Mouse (Mus musculus) midbrain, embryonic 10.5 days (tissue): ENCODE data around the gene Fam189b. TPM values are rescaled to one million over a fixed set of nuclear protein-coding genes. Genes with fewer than 3 reads are reported as not detected.
"Not testable (repeated sequence)": the region's sequence is repeated elsewhere in the genome, so short reads cannot be mapped to it uniquely, and the experiment has no call there.

Experiments used
- DNase-seq: peaks from one replicate; pipeline ENCODE4 v3.0.0-alpha.2; 2017; ENCODE audit warnings: low spot score
- H3K27ac ChIP-seq: fragments of 300-500 bp; sonication (generic); replicated peaks from 2 replicates; pipeline ENCODE4 v1.5.1; 2016; ENCODE audit warnings: mild to moderate bottlenecking
- H3K27me3 ChIP-seq: fragments of 300-500 bp; sonication (generic); 2 replicates; pipeline ENCODE4 v1.6.1; 2016; ENCODE audit warnings: low read depth, mild to moderate bottlenecking; ENCODE audit not compliant: poor library complexity, severe bottlenecking
- H3K36me3 ChIP-seq: fragments of 300-500 bp; sonication (generic); 2 replicates; pipeline ENCODE4 v1.6.1; 2016; ENCODE audit warnings: mild to moderate bottlenecking, moderate library complexity
- H3K4me1 ChIP-seq: fragments of 300-500 bp; sonication (generic); 2 replicates; pipeline ENCODE4 v1.6.1; 2016
- H3K4me3 ChIP-seq: fragments of 300-500 bp; sonication (generic); 2 replicates; pipeline ENCODE4 v1.5.1; 2016; ENCODE audit warnings: mild to moderate bottlenecking, moderate library complexity
- H3K9me3 ChIP-seq: fragments of 300-500 bp; sonication (generic); replicated peaks from 2 replicates; pipeline ENCODE4 v1.6.1; 2016; ENCODE audit warnings: mild to moderate bottlenecking
- WGBS: fragments of 180-500 bp; shearing (Covaris S2); methylation state at CpG from one replicate; pipeline ENCODE4 v1.1.7; 2016; 5-methylcytosine and 5-hydroxymethylcytosine counted together
- polyA plus RNA-seq: library from polyadenylated mRNA; unstranded; fragments of >200 nt; fragmentation: Nextera tagmentation; extraction: Ambion mirVana; gene quantifications from 2 replicates; pipeline ENCODE4 v1.2.1, GENCODE M21; 2016

Gene Fam189b
- polyA plus RNA-seq, 1 experiment from 2014 or later, result 31.0 TPM

- WGBS, result 1% methylated on average over 19 of the region's 19 CpGs
- peaks cover 52% of the 10 kb centered on the region for H3K36me3 ChIP-seq
- peak; percentile 82 for DNase-seq
- no peaks in the 10 kb centered on the region for H3K9me3 ChIP-seq
- no peaks in the 10 kb centered on the region for H3K27me3 ChIP-seq
- H3K27ac ChIP-seq, result peak within 1 kb of the TSS; percentile 97
- H3K4me1 ChIP-seq, result peaks cover 71% of the 10 kb centered on the region
- peak within 1 kb of the TSS; percentile 81 for H3K4me3 ChIP-seq
Measured at GRCm38 (mm10) chr3:89214681-89215411, 31.9 kb downstream of the Fam189b start, which contains the start of gene Thbs3. Gene Thbs3, plus strand, starts transcription at chr3:89215180.

GRCm38 (mm10) chr3:89215853-89216252 lies 32.9 kb downstream of the Fam189b start:
- H3K9me3 ChIP-seq, result no peaks in the 10 kb centered on the region
- peak overlapping the region; percentile 81 for H3K4me3 ChIP-seq
- peaks cover 79% of the 10 kb centered on the region for H3K4me1 ChIP-seq
- no peaks in the 10 kb centered on the region for H3K27me3 ChIP-seq
- DNase-seq, result peak; percentile 88
- 0% methylated on average over 6 of the region's 6 CpGs for WGBS
- peak overlapping the region; percentile 97 for H3K27ac ChIP-seq
- peaks cover 50% of the 10 kb centered on the region for H3K36me3 ChIP-seq

- WGBS, result 76% methylated on average over 7 of the region's 7 CpGs
- Histone ChIP-seq H3K36me3 (peaks cover 50% of the 10 kb centered on the region), H3K4me1 (peaks cover 84% of the 10 kb centered on the region), H3K27ac (peak overlapping the region; percentile 97), H3K4me3 (peak overlapping the region; percentile 81; the same call in 1 of the 2 replicates)
- H3K27me3 ChIP-seq, H3K9me3 ChIP-seq, DNase-seq: not testable (repeated sequence)
Measured at GRCm38 (mm10) chr3:89216407-89216806, 33.5 kb downstream of the Fam189b start.

- peak overlapping the region; percentile 6; the same call in 1 of the 2 replicates for H3K4me3 ChIP-seq
- H3K27me3 ChIP-seq, result no peaks in the 10 kb centered on the region
- DNase-seq, result no peak
- H3K4me1 ChIP-seq, result peaks cover 91% of the 10 kb centered on the region
- H3K27ac ChIP-seq, result peak overlapping the region; percentile 67; the same call in 1 of the 2 replicates
- peaks cover 65% of the 10 kb centered on the region for H3K36me3 ChIP-seq
- no peaks in the 10 kb centered on the region for H3K9me3 ChIP-seq
- WGBS, result 89% methylated on average over 1 of the region's 1 CpGs
Measured at GRCm38 (mm10) chr3:89218271-89218670, 35.3 kb downstream of the Fam189b start.

- H3K36me3 ChIP-seq, result peaks cover 77% of the 10 kb centered on the region
- DNase-seq, result peak; percentile 39
- H3K9me3 ChIP-seq, result no peaks in the 10 kb centered on the region
- peaks cover 97% of the 10 kb centered on the region for H3K4me1 ChIP-seq
- peak overlapping the region; percentile 50 for H3K27ac ChIP-seq
- WGBS, result 52% methylated on average over 8 of the region's 8 CpGs
- no peaks in the 10 kb centered on the region for H3K27me3 ChIP-seq
- no peak overlapping the region for H3K4me3 ChIP-seq
Measured at GRCm38 (mm10) chr3:89219546-89219945, 36.6 kb downstream of the Fam189b start.

- Histone ChIP-seq H3K27me3 (no peaks in the 10 kb centered on the region), H3K4me3 (no peak overlapping the region), H3K27ac (peak overlapping the region; percentile 50; the same call in 1 of the 2 replicates), H3K4me1 (peaks cover 97% of the 10 kb centered on the region), H3K36me3 (peaks cover 91% of the 10 kb centered on the region), H3K9me3 (no peaks in the 10 kb centered on the region)
- WGBS, result 80% methylated on average over 5 of the region's 5 CpGs
- no peak for DNase-seq
Measured at GRCm38 (mm10) chr3:89221167-89221566, 38.2 kb downstream of the Fam189b start.

GRCm38 (mm10) chr3:89224796-89225195 lies 41.9 kb downstream of the Fam189b start:
- WGBS, result 48% methylated on average over 11 of the region's 11 CpGs
- peak overlapping the region; percentile 89 for H3K4me3 ChIP-seq
- no peaks in the 10 kb centered on the region for H3K9me3 ChIP-seq
- peaks cover 91% of the 10 kb centered on the region for H3K4me1 ChIP-seq
- peak overlapping the region; percentile 99 for H3K27ac ChIP-seq
- peaks cover 12% of the 10 kb centered on the region for H3K27me3 ChIP-seq
- DNase-seq, result peak; percentile 29
- H3K36me3 ChIP-seq, result peaks cover 59% of the 10 kb centered on the region

GRCm38 (mm10) chr3:89225321-89225815 lies 42.4 kb downstream of the Fam189b start:
- Histone ChIP-seq H3K27me3 (peaks cover 18% of the 10 kb centered on the region), H3K4me1 (peaks cover 85% of the 10 kb centered on the region), H3K36me3 (peaks cover 58% of the 10 kb centered on the region), H3K4me3 (peak overlapping the region; percentile 89), H3K9me3 (no peaks in the 10 kb centered on the region), H3K27ac (peak overlapping the region; percentile 99)
- 16% methylated on average over 12 of the region's 12 CpGs for WGBS
- DNase-seq, result no peak

GRCm38 (mm10) chr3:89225918-89226317 lies 43.0 kb downstream of the Fam189b start:
- peaks cover 23% of the 10 kb centered on the region for H3K27me3 ChIP-seq
- peak; percentile 93 for DNase-seq
- peaks cover 60% of the 10 kb centered on the region for H3K36me3 ChIP-seq
- H3K4me3 ChIP-seq, result peak overlapping the region; percentile 89
- H3K4me1 ChIP-seq, result peaks cover 82% of the 10 kb centered on the region
- 11% methylated on average over 4 of the region's 4 CpGs for WGBS
- peak overlapping the region; percentile 99 for H3K27ac ChIP-seq
- H3K9me3 ChIP-seq, result no peaks in the 10 kb centered on the region

- peaks cover 77% of the 10 kb centered on the region for H3K4me1 ChIP-seq
- peak overlapping the region; percentile 99 for H3K27ac ChIP-seq
- no peaks in the 10 kb centered on the region for H3K9me3 ChIP-seq
- H3K4me3 ChIP-seq, result peak overlapping the region; percentile 89
- no peak for DNase-seq
- WGBS, result 4% methylated on average over 11 of the region's 11 CpGs
- peaks cover 57% of the 10 kb centered on the region for H3K36me3 ChIP-seq
- peaks cover 28% of the 10 kb centered on the region for H3K27me3 ChIP-seq
Measured at GRCm38 (mm10) chr3:89226361-89226760, 43.4 kb downstream of the Fam189b start.

- under 1% methylated on average over 21 of the region's 21 CpGs for WGBS
- DNase-seq, result no peak
- peaks cover 52% of the 10 kb centered on the region for H3K36me3 ChIP-seq
- H3K27ac ChIP-seq, result peak within 1 kb of the TSS; percentile 99
- peaks cover 33% of the 10 kb centered on the region for H3K27me3 ChIP-seq
- H3K4me3 ChIP-seq, result peak within 1 kb of the TSS; percentile 89
- H3K4me1 ChIP-seq, result peaks cover 75% of the 10 kb centered on the region
- no peaks in the 10 kb centered on the region for H3K9me3 ChIP-seq
Measured at GRCm38 (mm10) chr3:89226900-89227299, 44.0 kb downstream of the Fam189b start, which contains the start of gene Mtx1. Gene Mtx1, minus strand, starts transcription at chr3:89227088.

GRCm38 (mm10) chr3:89227307-89228179 lies 44.6 kb downstream of the Fam189b start:
- Histone ChIP-seq H3K4me1 (peaks cover 73% of the 10 kb centered on the region), H3K27me3 (peaks cover 33% of the 10 kb centered on the region), H3K9me3 (no peaks in the 10 kb centered on the region), H3K4me3 (peak overlapping the region; percentile 89), H3K36me3 (peaks cover 46% of the 10 kb centered on the region), H3K27ac (peak overlapping the region; percentile 99)
- peak; percentile 99 for DNase-seq
- 2% methylated on average over 41 of the region's 41 CpGs for WGBS
